Mouse (Mus musculus): ENCODE results near the gene Bahcc1.

DNA sequence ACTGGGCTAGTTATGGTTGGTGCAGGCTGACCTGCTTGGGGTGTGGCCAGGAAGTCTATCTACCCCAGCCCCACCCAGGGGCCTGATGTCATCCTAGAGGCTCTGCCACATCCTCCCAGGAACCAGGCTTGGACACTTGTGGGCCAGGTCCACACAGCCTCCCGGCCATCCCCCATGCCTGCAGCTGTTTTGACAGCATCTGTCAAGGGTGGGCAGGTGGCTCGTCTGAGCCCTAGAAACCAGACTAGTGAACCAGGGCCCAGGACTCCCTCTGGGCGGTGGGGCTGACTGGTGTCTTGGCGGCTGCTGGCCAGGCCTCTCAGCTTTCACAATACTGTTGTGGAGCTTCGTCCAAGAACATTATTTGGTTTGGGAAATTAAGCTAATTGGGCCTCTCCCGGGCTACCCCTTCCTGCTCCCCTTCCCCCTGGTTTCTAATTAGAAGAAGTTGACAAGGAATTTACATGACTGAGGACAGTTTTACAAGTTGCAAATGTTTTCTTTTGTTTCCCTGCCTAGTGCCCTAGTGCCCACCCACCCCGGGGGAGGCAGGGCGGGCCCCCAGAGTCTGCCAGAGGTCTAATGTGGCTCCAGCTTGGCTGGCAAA, 36.9 kb downstream of the Bahcc1 start:
- TF ChIP-seq CTCF (IDR thresholded peaks at IDR 0.05; ENCODE audit: borderline replicate concordance, extremely low read depth, insufficient read depth, insufficient read length) (no peak), POLR2A (IDR thresholded peaks at IDR 0.05; ENCODE audit: borderline replicate concordance, extremely low read depth, insufficient read depth, insufficient read length, poor library complexity, severe bottlenecking) (no peak)
